Mouse (Mus musculus): ENCODE results near the gene Hist1h1d. TPM values are rescaled to one million over a fixed set of nuclear protein-coding genes. Genes with fewer than 3 reads are reported as not detected.

Hist1h1d gene
- 1 to 10 TPM; 1.2 to 2.3 TPM for total RNA-seq (2021)
- long read RNA-seq, experiment 1: 0 reads
- long read RNA-seq, experiment 2: 0 reads

- no peak for DNase-seq
Observed at GRCm38 (mm10) chr13:23552962-23553361, at the start of gene Hist1h1d. TSS of gene Hist1h1d (plus strand) at chr13:23553262.

- no peak for DNase-seq
Observed at GRCm38 (mm10) chr13:23503797-23504196, 49.3 kb upstream of the Hist1h1d start.

- DNase-seq: no peak
Observed at GRCm38 (mm10) chr13:23505662-23506345, 47.3 kb upstream of the Hist1h1d start.

GRCm38 (mm10) chr13:23506351-23506750 lies 46.7 kb upstream of the Hist1h1d start:
- no peak for DNase-seq

GRCm38 (mm10) chr13:23506819-23507515 lies 46.1 kb upstream of the Hist1h1d start:
- no peak for DNase-seq

GRCm38 (mm10) chr13:23510127-23510526 lies 42.9 kb upstream of the Hist1h1d start:
- no peak for DNase-seq

GRCm38 (mm10) chr13:23513517-23513916 lies 39.5 kb upstream of the Hist1h1d start:
- no peak for DNase-seq

GRCm38 (mm10) chr13:23515281-23515680 lies 37.8 kb upstream of the Hist1h1d start:
- no peak for DNase-seq

- no peak for DNase-seq
Observed at GRCm38 (mm10) chr13:23515826-23516620, 37.0 kb upstream of the Hist1h1d start.

GRCm38 (mm10) chr13:23516822-23517602 lies 36.0 kb upstream of the Hist1h1d start:
- DNase-seq: peak; percentile 46

GRCm38 (mm10) chr13:23517603-23518294 lies 35.3 kb upstream of the Hist1h1d start:
- DNase-seq: peak; percentile 58

- no peak for DNase-seq
Observed at GRCm38 (mm10) chr13:23518295-23518603, 34.8 kb upstream of the Hist1h1d start.

- peak; percentile 57 for DNase-seq
Observed at GRCm38 (mm10) chr13:23518885-23519284, 34.2 kb upstream of the Hist1h1d start.

GRCm38 (mm10) chr13:23519416-23519815 lies 33.6 kb upstream of the Hist1h1d start:
- DNase-seq: peak; percentile 48

GRCm38 (mm10) chr13:23521703-23522102 lies 31.4 kb upstream of the Hist1h1d start:
- peak; percentile 66 for DNase-seq

- no peak for DNase-seq
Observed at GRCm38 (mm10) chr13:23523976-23524375, 29.1 kb upstream of the Hist1h1d start.

GRCm38 (mm10) chr13:23524654-23525053 lies 28.4 kb upstream of the Hist1h1d start:
- DNase-seq: peak; percentile 38

- DNase-seq: no peak
Observed at GRCm38 (mm10) chr13:23525901-23526300, 27.2 kb upstream of the Hist1h1d start.

- DNase-seq: peak; percentile 70
Observed at GRCm38 (mm10) chr13:23526312-23526711, 26.8 kb upstream of the Hist1h1d start.

GRCm38 (mm10) chr13:23529005-23529404 lies 24.1 kb upstream of the Hist1h1d start:
- no peak for DNase-seq

- DNase-seq: no peak
Observed at GRCm38 (mm10) chr13:23529480-23530165, 23.4 kb upstream of the Hist1h1d start.
